Mouse (Mus musculus) G1E (cell line): ENCODE data around the gene Fermt2. TPM values are rescaled to one million over a fixed set of nuclear protein-coding genes. Genes with fewer than 3 reads are reported as not detected.

Source experiments
- ATAC-seq: 2 replicates; pipeline ENCODE4 v1.8.0; 2016; ENCODE audit warnings: mild to moderate bottlenecking; ENCODE audit not compliant: insufficient number of reproducible peaks, poor library complexity, low FRiP score, severe bottlenecking; ENCODE audit errors: extremely low read depth
- DNase-seq: peaks from one replicate; pipeline ENCODE4 v3.0.0; 2012; ENCODE audit warnings: low spot score
- H3K27me3 ChIP-seq: 2 replicates; pipeline ENCODE4 v1.6.1; 2012; ENCODE audit warnings: mild to moderate bottlenecking, low read length, inconsistent platforms; ENCODE audit not compliant: insufficient read depth
- H3K36me3 ChIP-seq: replicated peaks from 2 replicates; pipeline ENCODE3; 2012; ENCODE audit warnings: mild to moderate bottlenecking, inconsistent platforms
- H3K4me1 ChIP-seq: 2 replicates; pipeline ENCODE4 v1.6.1; 2012; ENCODE audit warnings: low read depth, low read length, inconsistent platforms, mixed read lengths; ENCODE audit not compliant: insufficient read depth
- H3K4me3 ChIP-seq: 2 replicates; pipeline ENCODE4 v1.5.1; 2012; ENCODE audit warnings: low read depth, mild to moderate bottlenecking, inconsistent platforms, low read length, moderate library complexity, mixed read lengths
- H3K9me3 ChIP-seq: replicated peaks from 2 replicates; pipeline ENCODE4 v1.6.1; 2012; ENCODE audit warnings: inconsistent platforms
- CTCF ChIP-seq: IDR thresholded peaks from 2 replicates; pipeline ENCODE4 v1.5.1; 2012; ENCODE audit warnings: low read depth, low read length, inconsistent platforms, mixed read lengths
- GATA1 ChIP-seq: IDR thresholded peaks from 2 replicates; pipeline ENCODE4 v1.6.1; 2012; ENCODE audit warnings: borderline replicate concordance, low read length, inconsistent platforms, mixed read lengths
- GATA2 ChIP-seq: IDR thresholded peaks from 2 replicates; pipeline ENCODE4 v1.6.1; 2012; ENCODE audit warnings: low read depth, low read length, inconsistent platforms, borderline replicate concordance
- POLR2AphosphoS5 ChIP-seq: IDR thresholded peaks from 2 replicates; pipeline ENCODE4 v1.6.1; 2012; ENCODE audit warnings: low read depth, low read length, inconsistent platforms; ENCODE audit not compliant: insufficient replicate concordance
- TAL1 ChIP-seq: conservative IDR thresholded peaks from 2 replicates; pipeline ENCODE4 v1.6.1; 2012; ENCODE audit warnings: low read depth, low read length, inconsistent platforms, mixed read lengths
- polyA plus RNA-seq: library from polyadenylated mRNA; stranded (reverse); fragments of >175 nt; gene quantifications from 2 replicates; pipeline ENCODE4 v1.2.3, GENCODE M21; 2012
- total RNA-seq, 2 experiments: library from RNA; stranded (forward) in 1 of 2; stranded (reverse) in 1 of 2; fragments of 200-1000 nt in 1 of 2; fragments of >200 nt in 1 of 2; fragmentation: Nextera tagmentation in 1 of 2; gene quantifications; 2 replicates each; pipeline ENCODE4 v1.2.3; 2014 to 2017

The Fermt2 gene
- not detected in 2 replicates for total RNA-seq (2014; fragmentation: Nextera tagmentation)
- total RNA-seq (2017) = 0.17 and 0.60 TPM in 2 replicates
- not detected in 2 replicates for polyA plus RNA-seq

DNA sequence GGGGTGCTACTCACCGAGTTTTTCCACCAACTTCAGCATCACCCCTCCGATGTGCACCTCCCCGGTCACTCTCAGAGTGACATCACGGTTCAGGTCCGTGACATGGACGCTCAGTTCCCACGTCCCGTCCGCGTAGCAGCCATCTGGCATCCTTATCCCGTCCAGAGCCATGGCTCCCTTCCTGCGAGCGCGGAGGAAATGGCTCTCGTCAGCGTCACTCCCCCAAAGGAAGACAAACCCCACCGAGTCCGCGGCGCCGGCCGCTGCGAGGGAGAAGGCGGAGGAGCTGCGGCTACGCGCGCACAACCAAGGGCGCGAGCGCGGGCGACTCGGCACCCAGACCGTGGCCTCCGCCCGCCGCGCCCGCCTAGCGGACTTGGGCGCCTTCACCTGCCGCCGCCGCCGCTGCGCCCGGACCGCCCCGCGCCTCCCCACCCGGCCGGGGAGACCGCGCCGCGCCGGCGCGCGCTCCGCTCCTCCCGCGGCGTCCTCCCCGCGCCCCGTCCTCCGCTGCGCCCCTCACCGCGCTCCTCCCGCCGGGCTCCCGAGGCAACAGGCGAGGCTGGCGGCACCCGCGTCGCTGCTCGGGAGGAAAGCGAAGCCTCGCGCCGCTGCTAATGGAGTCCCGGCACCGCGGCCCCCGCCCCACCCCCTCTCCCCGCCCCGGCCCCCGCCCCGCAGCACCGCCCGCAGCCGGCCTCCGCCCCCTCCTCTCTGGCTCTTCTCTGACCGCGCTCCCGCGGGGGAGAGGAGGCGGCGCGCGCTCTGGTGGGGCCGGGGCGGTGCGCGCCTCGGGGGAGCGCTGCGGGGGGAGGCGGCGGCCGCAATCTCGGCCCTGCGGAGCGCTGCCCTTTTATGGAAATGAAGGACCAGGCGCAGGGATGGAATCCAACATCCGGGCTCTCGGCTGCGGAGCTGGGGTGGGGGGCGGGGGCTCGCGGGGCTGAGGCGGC is at the start of gene Fermt2:
TSS of gene Fermt2 (minus strand) at position 708 of the 953 bp plus-strand sequence.
- H3K9me3 ChIP-seq = peaks cover 15% of the 10 kb centered on the region
- H3K4me3 ChIP-seq = peak within 1 kb of the TSS; percentile 45; the same call in 1 of the 2 replicates
- H3K4me1 ChIP-seq = peaks cover 21% of the 10 kb centered on the region
- H3K36me3 ChIP-seq = no peaks in the 10 kb centered on the region
- H3K27me3 ChIP-seq = peaks cover 11% of the 10 kb centered on the region
- TF ChIP-seq POLR2AphosphoS5 = no peak
- TF ChIP-seq GATA1 = no peak
- no peak for TF ChIP-seq CTCF
- no peak for TF ChIP-seq GATA2
- TF ChIP-seq TAL1 = no peak
- ATAC-seq (no peak), DNase-seq (no peak)

DNA sequence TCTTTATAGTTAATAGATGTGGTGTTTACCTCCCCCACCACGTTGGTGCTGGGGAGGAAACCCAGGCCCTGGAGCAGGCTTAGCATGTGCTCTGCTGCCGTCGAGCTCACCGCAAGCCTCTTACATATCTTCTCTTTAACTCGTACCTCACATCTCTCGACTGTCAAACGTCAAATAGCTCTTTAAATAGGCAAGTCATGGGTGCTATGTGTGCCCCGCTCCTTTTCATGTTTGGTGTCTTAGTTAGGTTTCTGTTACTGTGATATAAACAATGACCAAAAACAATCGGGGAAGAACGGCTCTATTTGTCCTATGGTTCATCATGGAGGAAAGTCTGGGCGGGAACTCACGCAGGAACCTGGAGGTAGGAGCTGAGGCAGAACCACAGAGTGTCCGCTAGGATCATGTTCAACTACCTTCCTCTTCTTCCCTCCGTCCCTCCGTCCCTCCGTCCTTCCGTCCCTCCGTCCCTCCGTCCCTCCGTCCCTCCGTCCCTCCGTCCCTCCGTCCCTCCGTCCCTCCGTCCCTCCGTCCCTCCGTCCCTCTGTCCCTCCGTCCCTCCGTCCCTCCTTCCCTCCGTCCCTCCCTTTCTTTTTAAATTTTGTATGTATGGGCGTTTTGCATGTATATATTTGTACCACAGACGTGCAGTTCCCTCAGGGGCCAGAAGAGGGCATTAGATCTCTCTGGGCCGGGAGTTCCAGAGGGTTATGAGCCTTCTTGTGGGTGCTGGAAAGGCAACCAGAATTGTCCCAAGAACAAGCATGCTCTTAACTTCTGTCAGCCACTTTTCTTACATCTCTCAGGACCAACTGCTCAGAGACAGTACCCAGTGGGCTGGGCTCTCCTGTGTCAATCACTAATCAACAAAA is 36.4 kb upstream of the Fermt2 start:
- Histone ChIP-seq H3K27me3 (peaks cover 18% of the 10 kb centered on the region), H3K36me3 (no peaks in the 10 kb centered on the region), H3K4me3 (no peak overlapping the region), H3K4me1 (peaks cover 4% of the 10 kb centered on the region; the same call in 1 of the 2 replicates), H3K9me3 (no peaks in the 10 kb centered on the region)
- DNase-seq = peak; percentile 43
- peak; percentile 45; the same call in 1 of the 2 replicates for ATAC-seq
- TF ChIP-seq TAL1 = no peak
- TF ChIP-seq CTCF = peak; percentile 55
- no peak for TF ChIP-seq POLR2AphosphoS5
- no peak for TF ChIP-seq GATA2
- no peak for TF ChIP-seq GATA1

DNA sequence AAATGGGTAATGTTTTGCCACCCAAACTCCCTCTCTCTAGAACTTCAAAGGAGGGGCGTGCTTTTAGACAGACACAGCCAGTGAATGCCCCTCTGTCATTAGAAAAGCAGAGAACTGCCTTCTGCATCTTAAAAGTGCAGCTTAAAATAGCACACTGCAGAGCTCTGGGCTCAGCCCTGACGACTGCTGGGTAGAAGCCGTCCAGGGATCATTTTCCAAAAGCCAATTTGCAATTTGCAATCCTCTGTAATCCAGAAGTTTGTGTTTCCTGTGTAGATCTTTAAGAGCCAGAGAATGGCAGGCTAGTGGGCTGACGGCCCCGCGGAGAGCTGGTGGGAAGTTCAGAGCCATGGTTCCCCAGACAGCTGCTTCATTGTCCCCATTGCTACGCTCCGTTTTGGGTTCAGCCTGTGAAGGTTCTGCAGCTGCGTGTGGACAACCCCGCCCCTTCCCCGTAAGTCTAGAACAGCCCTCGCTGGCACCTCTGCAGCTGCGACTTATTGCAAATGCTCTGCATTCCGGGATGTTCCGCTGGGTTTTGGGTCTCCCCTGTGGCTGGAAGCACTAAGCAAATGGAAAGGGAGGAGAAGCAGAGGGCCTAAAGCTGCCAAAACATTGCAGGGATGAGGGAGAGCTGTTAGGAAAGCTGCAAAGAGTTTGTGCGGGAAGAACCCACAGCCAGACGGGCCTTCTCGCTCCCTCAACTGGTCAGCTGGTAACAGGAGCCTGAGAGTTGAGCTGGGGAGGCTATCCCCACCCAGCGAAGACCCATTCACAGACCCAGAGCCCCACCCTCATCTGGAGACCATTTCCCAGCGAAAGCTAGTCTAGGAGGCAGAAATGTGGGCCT is 35.5 kb upstream of the Fermt2 start:
- Histone ChIP-seq H3K9me3 (no peaks in the 10 kb centered on the region), H3K27me3 (peaks cover 18% of the 10 kb centered on the region), H3K36me3 (no peaks in the 10 kb centered on the region), H3K4me3 (no peak overlapping the region), H3K4me1 (peaks cover 4% of the 10 kb centered on the region; the same call in 1 of the 2 replicates)
- TF ChIP-seq CTCF (no peak), GATA2 (no peak), GATA1 (no peak), TAL1 (no peak), POLR2AphosphoS5 (no peak)
- ATAC-seq (no peak), DNase-seq (no peak)

DNA sequence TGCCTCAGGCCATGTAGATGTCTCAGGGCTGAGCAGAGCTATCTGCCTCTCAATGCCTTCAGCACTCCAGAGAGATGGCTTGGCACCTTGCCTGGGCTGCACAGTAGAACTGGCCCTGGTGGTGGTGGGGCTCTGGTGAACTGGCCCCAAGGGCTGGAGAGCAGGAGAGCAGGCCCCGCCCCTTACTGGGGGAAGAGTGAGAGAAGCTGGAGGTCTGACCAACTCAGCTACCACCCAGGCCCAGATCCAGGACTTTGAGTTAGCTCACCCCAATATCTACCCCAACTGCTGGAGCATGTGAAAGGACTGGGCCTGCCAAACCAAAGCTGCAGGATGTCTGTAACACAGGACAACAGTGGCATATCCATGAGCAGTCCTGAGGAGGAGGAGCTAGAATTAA is 33.7 kb upstream of the Fermt2 start:
- Histone ChIP-seq H3K9me3 (no peaks in the 10 kb centered on the region), H3K4me1 (peaks cover 4% of the 10 kb centered on the region; the same call in 1 of the 2 replicates), H3K36me3 (no peaks in the 10 kb centered on the region), H3K27me3 (peaks cover 18% of the 10 kb centered on the region), H3K4me3 (no peak overlapping the region)
- no peak for TF ChIP-seq GATA1
- no peak for TF ChIP-seq CTCF
- no peak for TF ChIP-seq POLR2AphosphoS5
- TF ChIP-seq GATA2 = no peak
- ATAC-seq (no peak), DNase-seq (no peak)

DNA sequence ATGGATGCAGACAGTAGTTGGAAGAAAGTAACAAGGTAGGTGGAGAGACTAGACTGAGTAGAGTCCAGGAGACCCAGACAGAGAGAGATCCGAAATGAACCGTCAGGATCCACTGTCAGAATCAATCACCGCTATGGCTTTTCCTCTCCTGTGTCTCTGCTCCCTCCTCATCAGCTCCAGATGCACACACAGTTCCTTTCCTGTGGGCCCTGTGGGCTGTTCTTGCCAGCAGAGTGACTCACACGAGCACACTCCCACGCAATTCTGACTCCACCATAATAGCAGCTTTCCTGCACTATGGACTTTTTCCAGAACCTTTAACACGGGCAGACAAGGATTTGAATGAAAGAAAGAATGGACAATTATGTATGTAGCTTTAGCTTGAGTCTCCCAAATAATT is 31.8 kb upstream of the Fermt2 start:
- Histone ChIP-seq H3K27me3 (peaks cover 21% of the 10 kb centered on the region), H3K9me3 (no peaks in the 10 kb centered on the region), H3K36me3 (no peaks in the 10 kb centered on the region), H3K4me1 (peaks cover 4% of the 10 kb centered on the region; the same call in 1 of the 2 replicates), H3K4me3 (no peak overlapping the region)
- TF ChIP-seq CTCF (no peak), GATA2 (no peak), GATA1 (no peak), POLR2AphosphoS5 (no peak), TAL1 (no peak)
- no peak for ATAC-seq
- DNase-seq = no peak
